Mouse (Mus musculus) MEL (cell line): Measurements from ENCODE around the gene Rfx1. TPM values are rescaled to one million over a fixed set of nuclear protein-coding genes. Genes with fewer than 3 reads are reported as not detected.

Source experiments
- DNase-seq: peaks from one replicate; pipeline ENCODE4 v3.0.0; 2011; ENCODE audit warnings: low read depth, low spot score
- H3K27ac ChIP-seq: 2 replicates; pipeline ENCODE4 v1.5.1; 2012; ENCODE audit warnings: low read depth, mild to moderate bottlenecking, control low read depth, low read length, moderate library complexity; ENCODE audit not compliant: control insufficient read depth
- H3K27me3 ChIP-seq, 2 experiments: fragments of 150-350 bp in 1 of 2; sonication (generic) in 1 of 2; 2 replicates each; pipeline ENCODE4 v1.6.1; 2012; ENCODE audit warnings: low read length in 2 of 2, mild to moderate bottlenecking in 2 of 2, improper control_type of control experiment in 1 of 2, moderate library complexity in 1 of 2; ENCODE audit not compliant: insufficient read depth in 2 of 2, control insufficient read depth in 1 of 2
- H3K36me3 ChIP-seq, 2 experiments: 2 replicates each; pipeline ENCODE4 v1.6.1; 2012 to 2014; ENCODE audit warnings: low read length in 2 of 2, improper control_type of control experiment in 1 of 2, inconsistent platforms in 1 of 2, mild to moderate bottlenecking in 1 of 2; ENCODE audit not compliant: insufficient read depth in 2 of 2, control insufficient read depth in 1 of 2
- H3K4me1 ChIP-seq, 2 experiments: fragments of 150-350 bp in 1 of 2; sonication (generic) in 1 of 2; 2 replicates each; pipeline ENCODE4 v1.6.1; 2012; ENCODE audit warnings: low read length in 2 of 2, improper control_type of control experiment in 1 of 2, mild to moderate bottlenecking in 1 of 2; ENCODE audit not compliant: insufficient read depth in 2 of 2, control insufficient read depth in 1 of 2
- H3K4me3 ChIP-seq, 2 experiments: fragments of 150-350 bp in 1 of 2; sonication (generic) in 1 of 2; 2 replicates each; pipeline ENCODE4 v1.5.1; 2012; ENCODE audit warnings: low read depth in 2 of 2, low read length in 2 of 2, mild to moderate bottlenecking in 2 of 2, moderate library complexity in 2 of 2, control low read depth in 1 of 2, improper control_type of control experiment in 1 of 2; ENCODE audit not compliant: control insufficient read depth in 1 of 2, insufficient read depth in 1 of 2
- H3K79me2 ChIP-seq: 2 replicates; pipeline ENCODE4 v1.6.1; 2012; ENCODE audit warnings: mild to moderate bottlenecking, low read length, moderate library complexity; ENCODE audit not compliant: control insufficient read depth, poor library complexity, insufficient read depth
- H3K9ac ChIP-seq: 2 replicates; pipeline ENCODE4 v1.6.1; 2012; ENCODE audit warnings: low read depth, mild to moderate bottlenecking, control low read depth, low read length, moderate library complexity; ENCODE audit not compliant: control insufficient read depth, poor library complexity, severe bottlenecking
- H3K9me3 ChIP-seq: fragments of 150-350 bp; sonication (generic); replicated peaks from 2 replicates; pipeline ENCODE4 v1.6.1; 2012; ENCODE audit warnings: mild to moderate bottlenecking, low read length, improper control_type of control experiment, moderate library complexity; ENCODE audit not compliant: insufficient read depth
- BHLHE40 ChIP-seq: IDR thresholded peaks from 2 replicates; pipeline ENCODE4 v1.6.1; 2012; ENCODE audit warnings: low read depth, mild to moderate bottlenecking, inconsistent platforms, low read length, improper control_type of control experiment, borderline replicate concordance
- CHD1 ChIP-seq: IDR thresholded peaks from 2 replicates; pipeline ENCODE4 v1.6.1; 2012; ENCODE audit warnings: low read depth, mild to moderate bottlenecking, inconsistent platforms, low read length, improper control_type of control experiment
- CHD2 ChIP-seq: IDR thresholded peaks from 2 replicates; pipeline ENCODE4 v1.6.1; 2011; ENCODE audit warnings: low read length, improper control_type of control experiment
- CTCF ChIP-seq, 3 experiments: IDR thresholded peaks in 2 of 3; conservative IDR thresholded peaks in 1 of 3; 2 replicates each; pipeline ENCODE4 v1.5.1; 2011 to 2012; ENCODE audit warnings: low read length in 3 of 3, low read depth in 2 of 3, mild to moderate bottlenecking in 2 of 3, improper control_type of control experiment in 1 of 3, inconsistent platforms in 1 of 3, mixed read lengths in 1 of 3, moderate library complexity in 1 of 3; ENCODE audit not compliant: control insufficient read depth in 1 of 3, insufficient read depth in 1 of 3, poor library complexity in 1 of 3, severe bottlenecking in 1 of 3
- E2F4 ChIP-seq: IDR thresholded peaks from 2 replicates; pipeline ENCODE4 v1.6.1; 2011; ENCODE audit warnings: low read depth, low read length, improper control_type of control experiment, borderline replicate concordance
- ELF1 ChIP-seq: IDR thresholded peaks from 2 replicates; pipeline ENCODE4 v1.6.1; 2014; ENCODE audit warnings: low read depth, mild to moderate bottlenecking, inconsistent platforms, low read length, improper control_type of control experiment, moderate library complexity
- ETS1 ChIP-seq: IDR thresholded peaks from 2 replicates; pipeline ENCODE4 v1.6.1; 2012; ENCODE audit warnings: low read depth, mild to moderate bottlenecking, inconsistent platforms, low read length, improper control_type of control experiment, moderate library complexity
- GABPA ChIP-seq: IDR thresholded peaks from 2 replicates; pipeline ENCODE4 v1.6.1; 2012; ENCODE audit warnings: low read depth, mild to moderate bottlenecking, inconsistent platforms, low read length, improper control_type of control experiment, moderate library complexity
- GATA1 ChIP-seq: IDR thresholded peaks from 2 replicates; pipeline ENCODE4 v1.6.1; 2011; ENCODE audit warnings: low read depth, low read length, improper control_type of control experiment
- HCFC1 ChIP-seq: IDR thresholded peaks from 2 replicates; pipeline ENCODE4 v1.6.1; 2012; ENCODE audit warnings: low read depth, mild to moderate bottlenecking, inconsistent platforms, low read length, improper control_type of control experiment, moderate library complexity
- JUND ChIP-seq: IDR thresholded peaks from 2 replicates; pipeline ENCODE4 v1.6.1; 2011; ENCODE audit warnings: low read depth, mild to moderate bottlenecking, improper control_type of control experiment, low read length
- KAT2A ChIP-seq: conservative IDR thresholded peaks from 2 replicates; pipeline ENCODE4 v1.6.1; 2012; ENCODE audit warnings: low read depth, low read length, improper control_type of control experiment, inconsistent platforms
- MAFK ChIP-seq: IDR thresholded peaks from 2 replicates; pipeline ENCODE4 v1.6.1; 2011; ENCODE audit warnings: low read depth, mild to moderate bottlenecking, low read length, improper control_type of control experiment, borderline replicate concordance
- MAX ChIP-seq: IDR thresholded peaks from 2 replicates; pipeline ENCODE4 v1.6.1; 2011; ENCODE audit warnings: low read length, improper control_type of control experiment
- MAZ ChIP-seq: IDR thresholded peaks from 2 replicates; pipeline ENCODE4 v1.6.1; 2012; ENCODE audit warnings: low read depth, mild to moderate bottlenecking, inconsistent platforms, low read length, improper control_type of control experiment
- MEF2A ChIP-seq: IDR thresholded peaks from 2 replicates; pipeline ENCODE4 v1.6.1; 2014; ENCODE audit warnings: low read depth, mild to moderate bottlenecking, inconsistent platforms, low read length, improper control_type of control experiment; ENCODE audit not compliant: poor library complexity, insufficient replicate concordance, severe bottlenecking; ENCODE audit errors: extremely low read depth
- MXI1 ChIP-seq: IDR thresholded peaks from 2 replicates; pipeline ENCODE4 v1.6.1; 2011; ENCODE audit warnings: mild to moderate bottlenecking, low read depth, low read length, improper control_type of control experiment
- MYB ChIP-seq: IDR thresholded peaks from 2 replicates; pipeline ENCODE4 v1.6.1; 2011; ENCODE audit warnings: mild to moderate bottlenecking, low read depth, low read length, improper control_type of control experiment
- NELFE ChIP-seq: IDR thresholded peaks from 2 replicates; pipeline ENCODE4 v1.6.1; 2011; ENCODE audit warnings: low read depth, low read length, improper control_type of control experiment
- NRF1 ChIP-seq: IDR thresholded peaks from 2 replicates; pipeline ENCODE4 v1.6.1; 2014; ENCODE audit warnings: low read depth, mild to moderate bottlenecking, inconsistent platforms, low read length, improper control_type of control experiment, moderate library complexity; ENCODE audit not compliant: poor library complexity, insufficient read depth, severe bottlenecking
- POLR2A ChIP-seq, 2 experiments: IDR thresholded peaks; 2 replicates each; pipeline ENCODE4 v1.6.1; 2011 to 2012; ENCODE audit warnings: low read length in 2 of 2, mild to moderate bottlenecking in 2 of 2, control low read depth in 1 of 2, improper control_type of control experiment in 1 of 2, low read depth in 1 of 2, moderate library complexity in 1 of 2; ENCODE audit not compliant: control insufficient read depth in 1 of 2, insufficient read depth in 1 of 2, poor library complexity in 1 of 2
- POLR2AphosphoS2 ChIP-seq: IDR thresholded peaks from 2 replicates; pipeline ENCODE4 v1.6.1; 2011; ENCODE audit warnings: low read length, improper control_type of control experiment
- POLR2AphosphoS5 ChIP-seq: IDR thresholded peaks from 2 replicates; pipeline ENCODE4 v1.6.1; 2012; ENCODE audit warnings: low read depth, borderline replicate concordance, mild to moderate bottlenecking, inconsistent platforms, low read length, moderate library complexity, mixed read lengths
- RCOR1 ChIP-seq: IDR thresholded peaks from 2 replicates; pipeline ENCODE4 v1.6.1; 2012; ENCODE audit warnings: low read depth, mild to moderate bottlenecking, inconsistent platforms, low read length, improper control_type of control experiment
- SMC3 ChIP-seq: IDR thresholded peaks from 2 replicates; pipeline ENCODE4 v1.6.1; 2011; ENCODE audit warnings: low read depth, low read length, improper control_type of control experiment
- TAL1 ChIP-seq: IDR thresholded peaks from 2 replicates; pipeline ENCODE4 v1.6.1; 2012; ENCODE audit warnings: mild to moderate bottlenecking, inconsistent platforms, low read length, moderate library complexity, mixed read lengths
- TBP ChIP-seq: IDR thresholded peaks from 2 replicates; pipeline ENCODE4 v1.8.0; 2011; ENCODE audit warnings: low read depth, low read length, improper control_type of control experiment
- TCF12 ChIP-seq: IDR thresholded peaks from 2 replicates; pipeline ENCODE4 v1.6.1; 2014; ENCODE audit warnings: low read depth, mild to moderate bottlenecking, inconsistent platforms, low read length, improper control_type of control experiment, moderate library complexity
- UBTF ChIP-seq: IDR thresholded peaks from 2 replicates; pipeline ENCODE4 v1.6.1; 2012; ENCODE audit warnings: low read depth, mild to moderate bottlenecking, inconsistent platforms, low read length, improper control_type of control experiment, moderate library complexity, borderline replicate concordance; ENCODE audit not compliant: insufficient read depth
- USF1 ChIP-seq: IDR thresholded peaks from 2 replicates; pipeline ENCODE4 v1.6.1; 2014; ENCODE audit warnings: low read depth, mild to moderate bottlenecking, inconsistent platforms, low read length, improper control_type of control experiment, moderate library complexity
- USF2 ChIP-seq, 2 experiments: IDR thresholded peaks; 2 replicates each; pipeline ENCODE4 v1.6.1; 2011 to 2012; ENCODE audit warnings: improper control_type of control experiment in 2 of 2, low read length in 2 of 2, borderline replicate concordance in 1 of 2, inconsistent platforms in 1 of 2, low read depth in 1 of 2, mild to moderate bottlenecking in 1 of 2; ENCODE audit not compliant: insufficient read depth in 1 of 2
- ZC3H11A ChIP-seq: IDR thresholded peaks from 2 replicates; pipeline ENCODE4 v1.6.1; 2012; ENCODE audit warnings: low read depth, mild to moderate bottlenecking, inconsistent platforms, low read length, improper control_type of control experiment
- ZKSCAN1 ChIP-seq: IDR thresholded peaks from 2 replicates; pipeline ENCODE4 v1.6.1; 2012; ENCODE audit warnings: low read depth, mild to moderate bottlenecking, inconsistent platforms, low read length, improper control_type of control experiment, moderate library complexity
- ZMIZ1 ChIP-seq: IDR thresholded peaks from 2 replicates; pipeline ENCODE4 v1.6.1; 2012; ENCODE audit warnings: low read depth, mild to moderate bottlenecking, inconsistent platforms, low read length, improper control_type of control experiment, moderate library complexity
- ZNF384 ChIP-seq: IDR thresholded peaks from 2 replicates; pipeline ENCODE4 v1.6.1; 2012; ENCODE audit warnings: low read depth, mild to moderate bottlenecking, inconsistent platforms, low read length, improper control_type of control experiment
- polyA plus RNA-seq, 2 experiments: library from polyadenylated mRNA; stranded (reverse) in 1 of 2; unstranded in 1 of 2; fragments of >175 nt in 1 of 2; fragments of >200 nt in 1 of 2; gene quantifications; 2 replicates each; pipeline versions ENCODE4 v1.2.1 to v1.2.4; 2012; ENCODE audit warnings: low replicate concordance in 2 of 2, low read depth in 1 of 2; ENCODE audit not compliant: insufficient read length in 2 of 2, insufficient read depth in 1 of 2, missing spikeins in 1 of 2
- total RNA-seq: library from RNA; depleted of rRNA; stranded (reverse); fragments of 300-350 nt; gene quantifications from 2 replicates; pipeline ENCODE4 v1.2.3, GENCODE M21; 2012

The Rfx1 gene
- total and polyA plus RNA-seq, 3 experiments = 3.9 to 10.4 TPM; not detected in 1

DNA sequence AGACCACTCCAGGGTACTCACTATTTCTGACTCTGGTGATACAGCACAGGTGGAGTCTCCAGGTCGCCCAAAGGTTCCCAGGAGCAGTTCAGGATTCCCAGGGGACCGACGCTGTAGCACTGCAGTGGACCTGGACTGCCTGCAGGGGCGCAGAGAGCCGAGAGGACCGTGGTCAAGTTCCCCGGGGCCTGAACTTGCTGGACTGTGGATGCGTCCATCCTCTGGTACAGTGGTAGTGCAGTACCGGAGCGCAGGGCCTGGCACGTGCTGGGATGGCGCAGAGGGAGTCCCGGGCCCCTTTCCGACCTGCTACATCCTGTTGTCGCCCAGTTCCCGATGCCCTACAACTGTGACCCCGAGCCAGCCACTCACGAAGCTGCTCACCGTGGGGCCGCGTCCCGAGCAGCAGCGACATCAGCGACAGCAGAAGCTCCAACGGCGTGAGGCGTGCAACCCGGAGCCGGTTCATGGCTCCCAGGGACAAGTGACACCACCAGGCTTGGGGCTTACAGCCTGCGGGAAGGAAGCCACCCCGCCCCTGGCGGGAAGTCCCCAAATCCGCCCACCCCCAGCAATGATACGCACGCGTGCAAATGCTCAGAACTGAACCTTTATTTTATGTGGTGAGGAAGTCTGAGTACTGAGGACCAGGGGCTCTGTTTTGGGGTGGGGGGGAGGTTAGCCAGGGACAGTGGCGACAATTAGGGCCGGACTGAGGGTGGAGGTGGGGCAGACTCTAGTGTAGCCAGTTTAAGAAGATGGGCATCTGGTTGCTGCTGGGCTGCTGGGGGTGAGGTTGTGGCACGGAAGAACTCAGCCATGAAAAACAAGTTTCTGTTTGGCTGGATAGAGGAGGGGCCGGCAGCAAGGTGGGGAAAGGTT lies 24.3 kb upstream of the Rfx1 start, which contains the start of gene Il27ra:
Il27ra (minus strand) TSS at position 524 of the 882 bp plus-strand sequence.
- Histone ChIP-seq H3K27ac (peak within 1 kb of the TSS; percentile 47), H3K79me2 (peaks cover 16% of the 10 kb centered on the region), H3K9ac (peak within 1 kb of the TSS; percentile 92), H3K9me3 (no peaks in the 10 kb centered on the region), H3K4me1 (peaks cover 0 to 19% of the 10 kb centered on the region in 2 experiments; a peak in 3 of 4 replicates), H3K36me3 (peaks cover 3 to 4% of the 10 kb centered on the region in 2 experiments; a peak in 3 of 4 replicates), H3K4me3 (peak within 1 kb of the TSS; percentile 87 to 89), H3K27me3 (no peaks in the 10 kb centered on the region)
- peak; percentile 89 for DNase-seq
- no peak for TF ChIP-seq USF2 (IDR thresholded peaks at IDR 0.05; ENCODE audit: borderline replicate concordance in 1 of 2, insufficient read depth in 1 of 2, low read depth in 1 of 2, low read length in 2 of 2)
- peak; percentile 53 to 68 (median 57) for TF ChIP-seq CTCF (IDR thresholded peaks at IDR 0.05 in 2 of 3, conservative IDR thresholded peaks at IDR 0.05 in 1 of 3; ENCODE audit: control insufficient read depth in 1 of 3, insufficient read depth in 1 of 3, low read depth in 2 of 3, low read length in 3 of 3, poor library complexity in 1 of 3, severe bottlenecking in 1 of 3)
- TF ChIP-seq ZC3H11A = no peak
- TF ChIP-seq POLR2AphosphoS5 = no peak
- TF ChIP-seq ELF1 = peak; percentile 60; the same call in 1 of the 2 replicates
- TF ChIP-seq CHD1 = no peak
- no peak for TF ChIP-seq ZNF384
- peak; percentile 82 for TF ChIP-seq NELFE
- peak; percentile 65; the same call in 1 of the 2 replicates for TF ChIP-seq POLR2AphosphoS2
- TF ChIP-seq TCF12 = peak; percentile 59
- TF ChIP-seq GATA1 = peak; percentile 87; the same call in 1 of the 2 replicates
- no peak for TF ChIP-seq RCOR1
- no peak for TF ChIP-seq CHD2
- TF ChIP-seq ETS1 = peak; percentile 41; the same call in 1 of the 2 replicates
- peak; percentile 41; the same call in 1 of the 2 replicates for TF ChIP-seq MAX
- no peak for TF ChIP-seq UBTF
- TF ChIP-seq MAZ = peak; percentile 91
- peak; percentile 75 for TF ChIP-seq NRF1
- TF ChIP-seq MAFK = no peak
- TF ChIP-seq GABPA = no peak
- peak; percentile 82; the same call in 1 of the 2 replicates for TF ChIP-seq MXI1
- TF ChIP-seq BHLHE40 = peak; percentile 65; the same call in 1 of the 2 replicates
- no peak for TF ChIP-seq ZKSCAN1
- TF ChIP-seq USF1 = no peak
- no peak for TF ChIP-seq JUND
- TF ChIP-seq KAT2A = no peak
- TF ChIP-seq HCFC1 = peak; percentile 79
- TF ChIP-seq MEF2A = no peak
- no peak for TF ChIP-seq TAL1
- TF ChIP-seq TBP = peak; percentile 77
- TF ChIP-seq E2F4 = peak; percentile 89
- TF ChIP-seq ZMIZ1 = peak; percentile 54
- peak; percentile 85 to 86 for TF ChIP-seq POLR2A (IDR thresholded peaks at IDR 0.05; ENCODE audit: control insufficient read depth in 1 of 2, insufficient read depth in 1 of 2, low read depth in 1 of 2, low read length in 2 of 2, poor library complexity in 1 of 2)
- TF ChIP-seq MYB = no peak
- no peak for TF ChIP-seq SMC3
